Mouse (Mus musculus) testis, adult 2 months (tissue): Measurements from ENCODE around the gene Ddx4.

Experiments
- CTCF ChIP-seq: fragments of 200-500 bp; IDR thresholded peaks from 2 replicates; pipeline ENCODE4 v1.5.1; 2012; ENCODE audit warnings: low read depth, mild to moderate bottlenecking, inconsistent platforms, low read length, moderate library complexity; ENCODE audit not compliant: control insufficient read depth, insufficient read depth, insufficient replicate concordance
- POLR2A ChIP-seq: fragments of 200-500 bp; IDR thresholded peaks from 2 replicates; pipeline ENCODE4 v1.6.1; 2012; ENCODE audit warnings: low read depth, mild to moderate bottlenecking, inconsistent platforms, low read length, moderate library complexity; ENCODE audit not compliant: control insufficient read depth

- TF ChIP-seq CTCF (no peak), POLR2A (no peak)
Observed at GRCm38 (mm10) chr13:112686155-112686554, 33.9 kb upstream of the Ddx4 start.
